Mouse (Mus musculus) kidney, adult 2 months (tissue): ENCODE measurements around the gene Syne1.

Source experiments
- CTCF ChIP-seq: fragments of 200-500 bp; conservative IDR thresholded peaks from 2 replicates; pipeline ENCODE4 v1.5.1; 2011; ENCODE audit warnings: low read depth, mild to moderate bottlenecking, control low read depth, low read length, moderate library complexity, mixed read lengths; ENCODE audit not compliant: insufficient read depth, insufficient read length
- POLR2A ChIP-seq: fragments of 200-500 bp; IDR thresholded peaks from one replicate; pipeline ENCODE4 v1.6.1; 2011; ENCODE audit warnings: low read depth, low read length, control low read depth

- TF ChIP-seq CTCF (no peak), POLR2A (no peak)
Observed at GRCm38 (mm10) chr10:5205570-5205969, 345.7 kb downstream of the Syne1 start.
